Mouse (Mus musculus) heart, postnatal 10 days (tissue): ENCODE measurements at regions not wholly inside any gene's neighbourhood (a gene's known extent, or its start where the extent isn't known, plus 50 kb on each side); places are given as distances from the start of the nearest gene placed in this dataset.

Experiments used
- DNase-seq, 2 experiments: peaks; one replicate each; pipeline ENCODE4 v3.0.0; 2021
- intact Hi-C: fragments of 180-260 bp; cut with DNase I; formaldehyde crosslinking; loops from one replicate; pipeline ENCODE4 v1.15.1; 2025

GRCm38 (mm10) chr17:10081721-10082120 lies 237.9 kb downstream of the Qk start:
- no peak for DNase-seq
- intact Hi-C loops: no loop called here

GRCm38 (mm10) chr17:10079853-10080650 lies 239.6 kb downstream of the Qk start:
- DNase-seq: peak; percentile 81 to 87
- intact Hi-C loops: loop anchor here (2.0 kb wide), 1 partner anchor 185 kb away; no protein-coding TSS in a partner anchor

- no peak for DNase-seq
- intact Hi-C loops: loop anchor here (2.0 kb wide), 1 partner anchor 184 kb away; no protein-coding TSS in a partner anchor
These were observed 240.9 kb downstream of the Qk start for GRCm38 (mm10) chr17:10078536-10079319.

GRCm38 (mm10) chr17:10073301-10073700 lies 246.4 kb downstream of the Qk start:
- intact Hi-C loops: no loop called here
- DNase-seq: no peak

- no peak for DNase-seq
- intact Hi-C loops: no loop called here
These were observed 250.4 kb downstream of the Qk start for GRCm38 (mm10) chr17:10069251-10069650.

GRCm38 (mm10) chr17:10065131-10065530 lies 254.5 kb downstream of the Qk start:
- intact Hi-C loops: no loop called here
- no peak for DNase-seq

- no peak for DNase-seq
- intact Hi-C loops: no loop called here
These were observed 257.0 kb downstream of the Qk start for GRCm38 (mm10) chr17:10062546-10063100.

GRCm38 (mm10) chr17:10057736-10058135 lies 261.9 kb downstream of the Qk start:
- intact Hi-C loops: no loop called here
- no peak for DNase-seq

- intact Hi-C loops: no loop called here
- no peak for DNase-seq
These were observed 263.6 kb downstream of the Qk start for GRCm38 (mm10) chr17:10056096-10056495.

- intact Hi-C loops: no loop called here
- peak; percentile 49 to 50 for DNase-seq
These were observed 265.3 kb downstream of the Qk start for GRCm38 (mm10) chr17:10054375-10054774.

GRCm38 (mm10) chr17:10044336-10044735 lies 275.3 kb downstream of the Qk start:
- DNase-seq: peak in 1 of 2 experiments; percentile 50
- intact Hi-C loops: no loop called here

GRCm38 (mm10) chr17:10042042-10042652 lies 277.5 kb downstream of the Qk start:
- no peak for DNase-seq
- intact Hi-C loops: no loop called here

- DNase-seq: peak; percentile 59 to 60
- intact Hi-C loops: loop anchor here (1.0 to 2.0 kb wide), 2 partner anchors 53 to 284 kb away; no protein-coding TSS in a partner anchor
These were observed 278.7 kb downstream of the Qk start for GRCm38 (mm10) chr17:10040951-10041359.

- intact Hi-C loops: loop anchor here (2.0 kb wide), 1 partner anchor 284 kb away; no protein-coding TSS in a partner anchor
- no peak for DNase-seq
These were observed 279.3 kb downstream of the Qk start for GRCm38 (mm10) chr17:10040375-10040774.

- DNase-seq: peak; percentile 39 to 47
- intact Hi-C loops: loop anchor here (2.0 to 5.0 kb wide), 6 partner anchors 76 to 454 kb away; partner anchors contain the start of gene Qk
These were observed 281.7 kb downstream of the Qk start for GRCm38 (mm10) chr17:10037799-10038445.

GRCm38 (mm10) chr17:10033510-10033909 lies 286.1 kb downstream of the Qk start:
- intact Hi-C loops: no loop called here
- DNase-seq: no peak

- DNase-seq: no peak
- intact Hi-C loops: no loop called here
These were observed 288.6 kb downstream of the Qk start for GRCm38 (mm10) chr17:10031033-10031432.

GRCm38 (mm10) chr17:10026770-10027169 lies 292.9 kb downstream of the Qk start:
- intact Hi-C loops: no loop called here
- DNase-seq: no peak

- intact Hi-C loops: no loop called here
- no peak for DNase-seq
These were observed 294.4 kb downstream of the Qk start for GRCm38 (mm10) chr17:10025212-10025611.

- intact Hi-C loops: no loop called here
- DNase-seq: no peak
These were observed 295.3 kb downstream of the Qk start for GRCm38 (mm10) chr17:10024323-10024722.
